25 mouse cellular contexts compared by ENCODE assay signal in genomic region chr16:31366033-31366432, GRCm38 (mm10). TPM values are rescaled to one million over a fixed set of nuclear protein-coding genes. Genes with fewer than 3 reads are reported as not detected.
DNase-seq lines count a peak whose midpoint lies in the region; ATAC-seq and TF ChIP-seq lines count a peak whose summit lies in the region.
"Had no signal": no experiment of that assay in that cellular context is flagged by ENCODE, and none has a peak within 500 bp of the region (broad histone marks: within the 10 kb centered on the region; RNA-seq: fewer than 3 reads in every experiment).

No protein-coding gene starts in this region.

- no peak overlapping the region for H3K4me3 ChIP-seq in hindbrain, postnatal 0 days (ENCODE audit: low read length)
- H3K4me3 ChIP-seq in hindbrain, embryonic 12.5 days: no peak overlapping the region
- H3K4me3 ChIP-seq in C2C12 (ENCODE audit: insufficient read depth, poor library complexity, severe bottlenecking): no peak overlapping the region
- H3K4me3 ChIP-seq in olfactory bulb, adult 2 months (ENCODE audit: insufficient read depth, low read depth, low read length): no peak overlapping the region
- H3K4me3 ChIP-seq: embryonic facial prominence, embryonic 10.5 days; forebrain, embryonic 10.5 days; hindbrain, embryonic 10.5 days; midbrain, embryonic 12.5 days had no signal

- H3K4me1 ChIP-seq in hindbrain, postnatal 0 days (ENCODE audit: insufficient read depth, low read length): no peaks in the 10 kb centered on the region
- H3K4me1 ChIP-seq in hindbrain, embryonic 12.5 days: peaks cover 6% of the 10 kb centered on the region
- H3K4me1 ChIP-seq in olfactory bulb, adult 2 months (ENCODE audit: control insufficient read depth, insufficient read depth, low read length): peaks cover 2% of the 10 kb centered on the region; the same call in 1 of the 2 replicates
- H3K4me1 ChIP-seq: embryonic facial prominence, embryonic 10.5 days had no signal

- TF ChIP-seq CTCF in hindbrain, postnatal 0 days (IDR thresholded peaks at IDR 0.05; ENCODE audit: low read depth): no peak
- TF ChIP-seq CTCF in C2C12 (IDR thresholded peaks at IDR 0.05; ENCODE audit: control insufficient read depth, insufficient read depth, insufficient read length): no peak
- no peak for TF ChIP-seq CTCF in olfactory bulb, adult 2 months (IDR thresholded peaks at IDR 0.05; ENCODE audit: insufficient read depth, low read depth, low read length)

- no peak for ATAC-seq in hindbrain, postnatal 0 days
- ATAC-seq in hindbrain, embryonic 12.5 days (ENCODE audit: low FRiP score): no peak
- ATAC-seq in erythroid progenitor cell, adult 5-6 weeks (replicated peaks; ENCODE audit: low FRiP score, poor library complexity, severe bottlenecking): no peak
- ATAC-seq: forebrain, embryonic 16.5 days had no signal

- no peak for TF ChIP-seq POLR2A in olfactory bulb, adult 2 months (IDR thresholded peaks at IDR 0.05; ENCODE audit: insufficient read depth, low read depth, low read length)

- no peak overlapping the region for H3ac ChIP-seq in C2C12 (ENCODE audit: control insufficient read depth, insufficient read length, low read depth)

- peak overlapping the region; percentile 56; the same call in 1 of the 2 replicates for H3K27ac ChIP-seq in hindbrain, postnatal 0 days
- no peak overlapping the region for H3K27ac ChIP-seq in hindbrain, embryonic 12.5 days
- H3K27ac ChIP-seq in olfactory bulb, adult 2 months (ENCODE audit: insufficient read depth, low read depth, low read length): peak overlapping the region; percentile 23; the same call in 1 of the 2 replicates
- H3K27ac ChIP-seq: embryonic facial prominence, embryonic 10.5 days; forebrain, embryonic 10.5 days; hindbrain, embryonic 10.5 days; midbrain, embryonic 12.5 days had no signal

- H3K36me3 ChIP-seq in hindbrain, postnatal 0 days (ENCODE audit: insufficient read depth, low read length): no peaks in the 10 kb centered on the region
- H3K36me3 ChIP-seq in hindbrain, embryonic 12.5 days: no peaks in the 10 kb centered on the region
- no peaks in the 10 kb centered on the region for H3K36me3 ChIP-seq in C2C12 (ENCODE audit: control insufficient read depth, insufficient read depth)
- H3K36me3 ChIP-seq: embryonic facial prominence, embryonic 10.5 days; forebrain, embryonic 10.5 days; hindbrain, embryonic 10.5 days; midbrain, embryonic 12.5 days had no signal

- H3K79me2 ChIP-seq in C2C12 (ENCODE audit: control insufficient read depth, insufficient read depth): no peaks in the 10 kb centered on the region

- H3K9me3 ChIP-seq in hindbrain, postnatal 0 days (ENCODE audit: low read length): no peaks in the 10 kb centered on the region
- no peaks in the 10 kb centered on the region for H3K9me3 ChIP-seq in hindbrain, embryonic 12.5 days (replicated peaks)
- H3K9me3 ChIP-seq: embryonic facial prominence, embryonic 10.5 days; forebrain, embryonic 10.5 days; hindbrain, embryonic 10.5 days; midbrain, embryonic 12.5 days had no signal

- no peak overlapping the region for H3K9ac ChIP-seq in hindbrain, postnatal 0 days (replicated peaks; ENCODE audit: low read length)
- no peak overlapping the region for H3K9ac ChIP-seq in hindbrain, embryonic 12.5 days
- H3K9ac ChIP-seq: midbrain, embryonic 12.5 days had no signal

- H3K79me3 ChIP-seq in C2C12 (ENCODE audit: low read depth): no peaks in the 10 kb centered on the region

- WGBS in hindbrain, postnatal 0 days: 88% methylated on average over 4 of the region's 4 CpGs
- 93% methylated on average over 4 of the region's 4 CpGs for WGBS in hindbrain, embryonic 12.5 days
- 87% methylated on average over 4 of the region's 4 CpGs for WGBS in olfactory bulb, adult 2 months

- no peak overlapping the region for H3K4me2 ChIP-seq in hindbrain, postnatal 0 days (ENCODE audit: low read depth, low read length)
- no peak overlapping the region for H3K4me2 ChIP-seq in hindbrain, embryonic 12.5 days (replicated peaks)
- H3K4me2 ChIP-seq: heart, embryonic 11.5 days; liver, embryonic 11.5 days; midbrain, embryonic 12.5 days had no signal

- DNase-seq in hindbrain, postnatal 0 days (ENCODE audit: low spot score): no peak
- DNase-seq in T-cell, adult 2 months (ENCODE audit: low spot score): peak; percentile 35
- no peak for DNase-seq in right cerebral cortex, adult 2 months (ENCODE audit: low spot score in 2 of 2)
- DNase-seq: adrenal gland, postnatal 25 days; cerebellum, adult 9-11 months; heart, postnatal 10 days; kidney, adult 8-10 months; kidney, postnatal 10 days; lung, adult 2 months; lung, postnatal 14 days; right cerebral cortex, postnatal 14 days; spleen, adult 18-20 months; thymus, postnatal 25 days had no signal

- H3K27me3 ChIP-seq in hindbrain, postnatal 0 days (ENCODE audit: insufficient read depth, low read length): no peaks in the 10 kb centered on the region
- no peaks in the 10 kb centered on the region for H3K27me3 ChIP-seq in hindbrain, embryonic 12.5 days
- no peaks in the 10 kb centered on the region for H3K27me3 ChIP-seq in C2C12 (ENCODE audit: control insufficient read depth, insufficient read depth, insufficient read length)
- H3K27me3 ChIP-seq: midbrain, embryonic 12.5 days had no signal

TF ChIP-seq in C2C12, 6 proteins besides CTCF, POLR2A, EP300 and RAD21:
- TF ChIP-seq USF1 (IDR thresholded peaks at IDR 0.05; ENCODE audit: low read depth) (peak; percentile 38), CEBPB (IDR thresholded peaks at IDR 0.05; ENCODE audit: low read depth) (no peak)

RNA-seq across cellular contexts. Expression of gene Apod, which starts 51.4 kb away (rescaled TPM):
- total RNA-seq in hindbrain, postnatal 0 days (2014; rRNA removed): 48.1 and 68.5 TPM in 2 replicates
- polyA plus RNA-seq in hindbrain, postnatal 0 days (2015; fragmentation: Nextera tagmentation; extraction: Ambion mirVana): 293 and 295 TPM in 2 replicates
- 76.2 and 93.8 TPM in 2 replicates for polyA plus RNA-seq in hindbrain, embryonic 12.5 days (2016; fragmentation: Nextera tagmentation; extraction: Ambion mirVana)
- polyA plus RNA-seq in C2C12 (2012; fragmentation: generic; extraction: Trizol): 0.07 TPM
- 592 and 662 TPM in 2 replicates for polyA plus RNA-seq in olfactory bulb, adult 2 months (2012; ENCODE audit: insufficient read depth, insufficient read length, low replicate concordance, missing spikeins)
- total RNA-seq in erythroid progenitor cell, adult 5-6 weeks (2015; ENCODE audit: low replicate concordance): 2.9 TPM in 1 of 2 replicates, not detected in the other
- not detected in 2 replicates for total RNA-seq in erythroid progenitor cell, adult 5-6 weeks (2017; ENCODE audit: low replicate concordance)
- total RNA-seq: common myeloid progenitor, adult 5-6 weeks had no signal
- polyA plus RNA-seq: heart, embryonic 11.5 days; liver, embryonic 11.5 days had no signal

RNA-seq across cellular contexts. Expression of gene Bdh1, which starts 56.0 kb away (rescaled TPM):
- 102 and 108 TPM in 2 replicates for total RNA-seq in hindbrain, postnatal 0 days (2014; rRNA removed)
- polyA plus RNA-seq in hindbrain, postnatal 0 days (2015; fragmentation: Nextera tagmentation; extraction: Ambion mirVana): 134 and 137 TPM in 2 replicates
- polyA plus RNA-seq in hindbrain, embryonic 12.5 days (2016; fragmentation: Nextera tagmentation; extraction: Ambion mirVana): 45.5 and 55.7 TPM in 2 replicates
- polyA plus RNA-seq in C2C12 (2012; fragmentation: generic; extraction: Trizol): 0.54 TPM
- not detected in 2 replicates for polyA plus RNA-seq in olfactory bulb, adult 2 months (2012; ENCODE audit: insufficient read depth, insufficient read length, low replicate concordance, missing spikeins)
- total RNA-seq in erythroid progenitor cell, adult 5-6 weeks (2015; ENCODE audit: low replicate concordance): not detected in 2 replicates
- 4.2 TPM in 1 of 2 replicates, not detected in the other for total RNA-seq in erythroid progenitor cell, adult 5-6 weeks (2017; ENCODE audit: low replicate concordance)

Comparison
In these comparisons a context has a peak if more than half of its experiments do, and no peak if none do; other contexts are left out.
1. RNA of gene Apod, which starts 51.4 kb away (polyA plus RNA-seq): 592 to 662 TPM in olfactory bulb, adult 2 months, 293 to 295 TPM in hindbrain, postnatal 0 days and 76.2 to 93.8 TPM in hindbrain, embryonic 12.5 days; 0.07 TPM in C2C12 (single experiment); every median in the first group is over 10 times any median in the second.